Mouse (Mus musculus) ZHBTc4 (cell line): Measurements from ENCODE around the gene Prm1.
A peak's percentile ranks its signal among the peaks of the same experiment; 100 is the strongest.
"Not testable (repeated sequence)": the region's sequence is repeated elsewhere in the genome, so short reads cannot be mapped to it uniquely, and the experiment has no call there.

Experiments
- DNase-seq: peaks from one replicate; pipeline ENCODE4 v3.0.0-alpha.2; 2011; ENCODE audit warnings: low read depth, low spot score

Gene Prm1

GRCm38 (mm10) chr16:10805789-10806527, at the start of gene Prm1:
Gene Prm1 (minus strand): TSS chr16:10805839.
- no peak for DNase-seq

DNA sequence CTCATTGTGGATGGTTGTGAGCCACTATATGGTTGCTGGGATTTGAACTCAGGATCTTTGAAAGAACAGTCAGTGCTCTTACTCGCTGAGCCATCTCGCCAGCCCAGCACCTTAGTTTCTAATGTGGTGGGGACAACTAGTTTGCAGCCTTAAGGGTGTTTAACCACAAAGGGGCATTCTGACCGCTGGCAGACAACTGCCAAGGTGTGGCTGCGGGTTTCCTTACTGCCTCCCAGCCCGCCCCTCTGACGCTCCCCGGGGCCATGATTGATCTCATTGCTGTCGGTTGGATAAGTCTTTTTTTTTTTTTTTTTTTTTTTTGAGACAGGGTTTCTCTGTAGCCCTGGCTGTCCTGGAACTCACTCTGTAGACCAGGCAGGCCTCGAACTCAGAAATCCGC, 46.6 kb upstream of the Prm1 start:
- DNase-seq: not testable (repeated sequence)

- DNase-seq: no peak
Observed at GRCm38 (mm10) chr16:10850905-10851304, 45.3 kb upstream of the Prm1 start.

- DNase-seq: no peak
Observed at GRCm38 (mm10) chr16:10849965-10850861, 44.6 kb upstream of the Prm1 start.

GRCm38 (mm10) chr16:10846503-10846902, 40.9 kb upstream of the Prm1 start:
- peak; percentile 92 for DNase-seq

DNA sequence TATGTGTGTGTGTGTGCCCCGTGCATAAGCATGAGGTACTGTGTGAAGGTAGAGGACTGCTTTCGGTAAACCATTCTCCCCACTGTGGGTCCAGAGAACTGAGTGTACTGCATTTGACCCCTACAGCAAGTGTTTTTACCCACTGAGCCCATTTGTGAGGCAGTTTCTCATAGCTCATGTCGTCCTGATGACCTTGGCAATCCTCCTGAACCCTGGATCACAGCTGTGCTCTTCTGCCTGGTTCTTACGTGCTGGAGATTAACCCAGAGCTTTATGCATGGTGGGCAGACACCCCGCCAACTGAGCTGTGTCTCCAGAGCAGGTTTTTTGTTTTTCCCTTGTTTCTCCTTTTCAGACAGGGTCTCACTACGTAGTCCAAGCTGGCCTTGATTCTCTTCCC, 40.3 kb upstream of the Prm1 start:
- no peak for DNase-seq

DNA sequence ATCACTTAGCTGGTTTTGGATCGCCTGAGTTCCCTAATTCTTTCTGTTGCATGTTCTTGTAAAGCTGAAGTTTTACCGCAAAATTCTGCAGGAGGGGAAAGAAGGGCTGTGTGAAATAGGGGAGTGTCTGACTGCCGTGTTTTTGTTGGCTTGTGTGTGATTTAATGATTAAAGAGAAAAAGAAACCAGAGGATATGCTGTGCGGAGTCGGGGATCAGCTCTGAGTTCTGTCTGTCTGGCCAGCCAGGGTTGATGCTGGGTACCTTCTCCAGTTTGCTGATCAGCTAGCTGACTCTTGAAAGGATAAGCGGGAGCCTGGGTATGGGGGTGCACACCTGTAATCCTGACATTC, 38.7 kb upstream of the Prm1 start:
- DNase-seq: no peak

DNA sequence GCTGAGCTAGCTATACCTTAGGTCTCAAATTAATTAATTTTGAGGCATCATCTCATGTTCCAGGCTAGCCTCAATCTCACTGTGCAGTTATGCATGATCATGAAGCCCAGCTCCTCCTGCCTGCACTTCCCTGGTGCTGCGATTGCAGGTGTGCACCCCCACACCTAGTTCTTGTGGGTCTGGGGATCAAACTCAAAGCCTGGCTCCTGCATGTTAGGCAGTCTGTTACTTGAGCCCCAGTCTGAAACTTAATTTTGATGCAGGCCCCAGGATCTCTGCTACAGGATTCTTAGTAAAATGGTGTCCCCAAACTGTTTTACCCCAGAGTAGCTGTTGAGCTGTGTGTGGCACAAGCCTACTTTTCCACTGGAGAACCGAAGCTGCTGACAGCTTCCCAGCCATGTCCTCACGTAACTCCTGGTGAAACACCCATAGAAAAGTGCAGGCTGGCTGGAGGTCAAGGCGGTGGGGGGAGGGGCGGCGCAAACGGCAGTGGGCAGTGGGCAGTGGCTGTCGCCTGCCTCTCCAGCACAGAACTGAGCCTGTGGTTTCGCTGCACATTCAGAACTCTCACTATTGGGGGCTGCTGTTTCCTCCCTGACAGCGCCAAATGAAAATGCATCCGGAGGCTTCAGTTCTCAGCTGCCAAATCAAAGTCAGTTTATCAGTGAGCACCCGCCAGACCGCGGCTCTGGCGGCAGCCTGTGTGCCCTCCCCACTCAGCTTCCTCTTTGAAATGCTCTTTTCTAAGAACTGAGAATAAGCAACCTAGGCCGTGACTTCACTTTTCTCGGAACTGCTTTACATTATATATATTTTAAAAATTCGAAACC, 38.1 kb upstream of the Prm1 start:
- DNase-seq: no peak

GRCm38 (mm10) chr16:10842282-10842855, 36.7 kb upstream of the Prm1 start:
- no peak for DNase-seq

DNA sequence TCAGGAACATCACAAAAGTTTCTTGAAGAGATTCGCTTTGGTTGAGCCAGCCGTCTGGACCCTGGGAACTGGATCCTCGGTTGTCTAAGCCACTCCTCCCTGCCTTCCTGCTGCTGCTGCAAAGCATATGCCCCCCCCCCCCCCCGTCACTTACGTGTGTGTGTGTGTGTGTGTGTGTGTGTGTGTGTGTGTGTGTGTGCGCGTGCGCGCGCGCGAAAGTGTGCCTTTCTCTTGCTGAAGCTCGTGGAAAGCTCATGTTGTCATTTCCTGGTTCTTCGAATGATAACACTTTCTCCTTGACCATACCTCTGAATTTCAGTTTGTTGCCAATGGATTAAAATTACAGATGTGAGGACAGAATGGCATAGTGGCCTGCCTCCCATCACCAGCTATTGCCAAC, 34.4 kb upstream of the Prm1 start:
- no peak for DNase-seq

- no peak for DNase-seq
Observed at GRCm38 (mm10) chr16:10838487-10839245, 33.0 kb upstream of the Prm1 start.

DNA sequence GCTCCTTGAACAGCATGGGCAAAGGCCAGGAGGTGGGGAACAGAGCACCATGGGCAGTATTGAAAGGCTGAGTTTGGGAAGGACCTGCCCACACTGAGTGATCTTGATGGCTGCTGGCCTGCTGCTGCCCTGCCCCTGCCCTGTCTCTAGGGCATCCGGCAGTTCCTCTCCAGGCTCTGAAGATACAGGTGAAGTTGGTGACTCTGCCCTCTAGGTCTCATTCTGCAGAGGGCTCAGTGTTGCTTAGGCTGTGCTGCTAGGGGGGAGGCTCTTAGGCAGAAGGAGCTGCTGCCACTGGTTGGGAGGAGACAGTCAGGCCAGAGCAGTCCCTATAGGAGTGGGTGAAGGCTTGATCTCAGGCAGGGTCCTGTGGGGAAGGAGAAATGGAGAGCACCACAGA, 32.3 kb upstream of the Prm1 start:
- DNase-seq: no peak

DNA sequence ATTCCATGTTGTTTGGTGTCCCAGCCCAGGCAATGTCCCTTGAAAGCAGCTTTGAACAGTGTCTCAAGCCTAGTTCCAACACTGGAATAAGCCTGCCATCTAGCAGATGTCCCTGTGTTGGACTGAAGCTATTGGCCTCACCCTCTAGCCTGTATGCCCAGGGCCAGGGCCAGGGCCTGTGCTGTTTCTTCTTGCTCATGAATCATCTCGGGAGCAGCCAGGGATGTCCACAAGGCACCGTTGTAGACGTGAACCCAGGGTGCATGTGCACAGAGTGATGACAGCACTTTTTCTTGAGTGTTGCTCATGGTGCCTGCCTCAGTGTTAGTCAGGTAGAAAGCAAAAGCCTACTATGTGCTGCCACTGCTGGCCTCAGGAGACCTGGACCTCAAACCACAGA, 31.6 kb upstream of the Prm1 start:
- DNase-seq: no peak

GRCm38 (mm10) chr16:10836388-10836787, 30.7 kb upstream of the Prm1 start:
- DNase-seq: no peak

DNA sequence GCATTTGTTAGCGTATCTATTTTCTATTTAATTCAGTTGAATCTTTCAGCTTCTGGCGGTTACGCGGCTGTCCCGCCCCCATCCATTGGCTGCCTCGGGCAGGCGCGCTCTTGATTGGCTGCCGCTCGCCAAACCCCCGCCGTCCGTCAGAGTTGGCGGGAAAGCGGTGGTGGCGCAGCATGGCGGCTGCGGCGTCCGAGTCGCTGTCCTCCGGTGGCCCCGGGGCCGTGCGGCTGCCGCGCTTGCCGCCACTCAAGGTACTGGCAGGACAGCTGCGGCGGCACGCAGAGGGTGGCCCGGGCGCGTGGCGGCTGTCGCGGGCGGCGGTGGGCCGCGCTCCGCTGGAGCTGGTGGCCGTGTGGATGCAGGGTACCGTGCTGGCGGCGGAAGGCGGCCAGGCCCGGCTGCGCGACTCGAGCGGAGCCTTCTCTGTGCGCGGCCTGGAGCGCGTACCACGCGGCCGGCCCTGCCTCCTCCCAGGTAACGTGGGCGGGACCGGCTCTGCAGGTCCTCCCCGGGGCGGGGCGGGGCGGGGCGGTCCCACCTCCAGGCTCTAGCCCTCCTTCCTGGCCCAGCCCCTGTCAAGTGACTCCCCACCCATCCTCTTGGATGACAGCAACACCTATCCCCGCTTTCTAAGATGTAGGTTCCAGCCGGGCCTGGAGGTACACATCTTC, 29.4 kb upstream of the Prm1 start, which contains the start of gene Rmi2:
Gene Rmi2, plus strand, starts transcription at position 149 of the 677 bp plus-strand sequence.
- peak; percentile 94 for DNase-seq

DNA sequence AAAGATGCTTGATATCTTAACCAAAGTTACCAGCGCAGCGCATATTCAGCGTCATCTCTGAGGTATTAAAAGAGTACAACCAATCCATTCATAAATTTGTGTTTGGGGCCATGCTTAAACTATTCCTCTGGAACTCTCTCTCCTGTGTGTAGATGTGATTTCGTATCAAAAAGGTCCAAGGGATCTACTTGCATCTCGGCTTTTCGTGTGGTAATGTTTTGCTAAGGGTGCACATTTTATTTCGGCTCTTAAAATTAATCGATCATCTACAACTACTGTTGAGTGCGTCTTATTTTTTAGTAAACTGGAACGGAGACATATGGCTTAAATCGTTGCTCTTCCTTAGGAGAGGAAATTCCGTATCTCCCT, 28.9 kb upstream of the Prm1 start:
- no peak for DNase-seq

GRCm38 (mm10) chr16:10828461-10828805, 22.8 kb upstream of the Prm1 start:
- no peak for DNase-seq

DNA sequence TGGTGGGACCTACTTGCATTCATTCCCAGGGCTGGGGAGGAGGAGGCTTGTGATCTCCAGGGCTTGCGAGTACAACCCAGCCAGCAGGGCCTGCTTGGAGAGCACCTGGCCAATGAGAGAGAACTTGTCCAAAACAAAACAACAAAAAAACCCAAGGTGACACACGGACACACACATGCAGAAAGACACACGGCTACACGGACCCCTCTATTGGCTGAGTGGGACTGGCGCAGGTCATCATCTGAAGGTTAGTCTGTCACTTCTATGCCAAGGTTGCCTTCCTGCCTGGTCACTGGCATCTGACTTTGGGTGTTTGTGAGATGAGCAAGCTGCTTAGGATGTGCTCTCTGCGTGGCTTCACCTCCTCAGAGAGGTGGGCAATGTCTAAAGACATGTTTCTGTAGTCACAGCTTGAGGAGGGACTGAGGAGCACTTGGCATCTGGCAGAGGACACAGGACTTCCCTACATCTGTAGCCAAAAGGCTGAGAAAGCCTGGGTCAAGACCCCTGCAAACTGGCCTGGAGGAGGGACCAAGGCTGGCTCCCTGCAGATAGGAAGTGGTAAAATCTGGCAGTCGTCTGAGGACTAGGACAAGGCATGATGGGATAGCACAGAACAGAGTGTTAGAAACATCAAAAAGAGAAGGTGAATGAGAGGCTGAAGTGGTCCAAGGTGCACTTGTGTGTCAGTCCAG, 22.3 kb upstream of the Prm1 start:
- no peak for DNase-seq

- no peak for DNase-seq
Observed at GRCm38 (mm10) chr16:10827269-10827668, 21.6 kb upstream of the Prm1 start.

GRCm38 (mm10) chr16:10825840-10826239, 20.2 kb upstream of the Prm1 start:
- DNase-seq: no peak
